Mouse (Mus musculus) kidney, postnatal 0 days (tissue): ENCODE measurements around the gene BC107364. TPM values are rescaled to one million over a fixed set of nuclear protein-coding genes. Genes with fewer than 3 reads are reported as not detected.
"Not testable (repeated sequence)": the region's sequence is repeated elsewhere in the genome, so short reads cannot be mapped to it uniquely, and the experiment has no call there.

ENCODE experiments used
- ATAC-seq: fragments of 200-750 bp; cut with Nextera tagmentation; replicated peaks from 2 replicates; pipeline ENCODE4 v1.8.0; 2017; ENCODE audit warnings: low read depth, moderate number of reproducible peaks, moderate TSS enrichment, moderate library complexity; ENCODE audit not compliant: low FRiP score
- DNase-seq: peaks from one replicate; pipeline ENCODE4 v3.0.0-alpha.2; 2016; ENCODE audit warnings: low spot score
- H3K27ac ChIP-seq: fragments of 300-500 bp; sonication (generic); 2 replicates; pipeline ENCODE4 v1.5.1; 2014; ENCODE audit warnings: mild to moderate bottlenecking
- H3K27me3 ChIP-seq: fragments of 300-500 bp; sonication (generic); 2 replicates; pipeline ENCODE4 v1.6.1; 2014; ENCODE audit warnings: low read length, mixed read lengths; ENCODE audit not compliant: insufficient read depth
- H3K36me3 ChIP-seq: fragments of 300-500 bp; sonication (generic); 2 replicates; pipeline ENCODE4 v1.6.1; 2014; ENCODE audit warnings: low read length, mixed read lengths; ENCODE audit not compliant: insufficient read depth
- H3K4me1 ChIP-seq: fragments of 300-500 bp; sonication (generic); replicated peaks from 2 replicates; pipeline ENCODE4 v1.6.1; 2014; ENCODE audit warnings: antibody characterized with exemption, low read length, mixed read lengths; ENCODE audit not compliant: insufficient read depth
- H3K4me2 ChIP-seq: fragments of 300-500 bp; sonication (generic); 2 replicates; pipeline ENCODE4 v1.6.1; 2014; ENCODE audit warnings: mild to moderate bottlenecking, low read length, moderate library complexity, mixed read lengths
- H3K4me3 ChIP-seq: fragments of 300-500 bp; sonication (generic); replicated peaks from 2 replicates; pipeline ENCODE4 v1.5.1; 2014; ENCODE audit warnings: low read depth, low read length
- H3K9ac ChIP-seq: fragments of 300-500 bp; sonication (generic); 2 replicates; pipeline ENCODE4 v1.6.1; 2014; ENCODE audit warnings: low read depth, low read length
- H3K9me3 ChIP-seq: fragments of 300-500 bp; sonication (generic); replicated peaks from 2 replicates; pipeline ENCODE4 v1.6.1; 2016; ENCODE audit warnings: low read length, inconsistent platforms, mixed read lengths
- CTCF ChIP-seq: IDR thresholded peaks from 2 replicates; pipeline ENCODE4 v1.5.1; 2016; ENCODE audit warnings: antibody characterized with exemption, low read depth, mild to moderate bottlenecking, moderate library complexity
- WGBS: fragments of 180-500 bp; shearing (Covaris S2); extraction: QIAGEN DNeasy Blood & Tissue Kit; methylation state at CpG from one replicate; pipeline ENCODE4 v1.1.7; 2014; 5-methylcytosine and 5-hydroxymethylcytosine counted together
- polyA plus RNA-seq: library from polyadenylated mRNA; unstranded; fragments of >200 nt; fragmentation: Nextera tagmentation; extraction: Ambion mirVana; gene quantifications from 2 replicates; pipeline ENCODE4 v1.2.1, GENCODE M21; 2015

The BC107364 gene
- polyA plus RNA-seq, 1 experiment from 2014 or later = 0.51 TPM

DNA sequence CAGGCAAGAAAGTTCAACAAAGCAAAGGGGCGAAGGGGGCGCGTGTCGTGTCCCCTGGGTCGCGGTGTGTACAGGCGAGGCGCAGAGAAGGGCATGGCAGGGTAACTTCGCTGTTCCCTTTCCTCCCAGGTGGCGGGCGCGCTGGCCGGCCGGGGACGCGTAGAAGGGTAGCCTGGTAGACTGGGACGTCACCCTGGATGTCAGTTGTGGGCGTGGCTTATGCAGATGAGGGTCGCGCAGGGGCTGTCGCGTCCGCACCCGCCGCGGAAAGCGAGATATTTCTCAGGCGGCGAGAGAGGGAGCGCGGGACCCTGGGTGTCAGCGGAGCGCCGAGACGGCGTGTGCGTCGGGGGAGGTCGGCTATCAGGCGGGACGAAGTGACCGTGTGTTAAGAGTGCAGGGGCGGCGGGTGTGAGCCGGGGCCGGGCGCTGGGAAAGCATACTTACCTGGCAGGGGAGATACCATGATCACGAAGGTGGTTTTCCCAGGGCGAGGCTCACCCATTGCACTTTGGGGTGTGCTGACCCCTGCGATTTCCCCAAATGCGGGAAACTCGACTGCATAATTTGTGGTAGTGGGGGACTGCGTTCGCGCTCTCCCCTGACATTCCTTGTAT, 36.3 kb upstream of the BC107364 start:
- DNase-seq, H3K9me3 ChIP-seq, H3K36me3 ChIP-seq, H3K4me1 ChIP-seq, H3K27me3 ChIP-seq: not testable (repeated sequence)
- peak overlapping the region; percentile 85 for H3K27ac ChIP-seq
- peak overlapping the region; percentile 11 for H3K4me3 ChIP-seq
- no CpG with 5 or more reads among the region's 55 CpGs for WGBS
- peak overlapping the region; percentile 52; the same call in 1 of the 2 replicates for H3K9ac ChIP-seq
- peak overlapping the region; percentile 53 for H3K4me2 ChIP-seq
- peak; percentile 88 for ATAC-seq

DNA sequence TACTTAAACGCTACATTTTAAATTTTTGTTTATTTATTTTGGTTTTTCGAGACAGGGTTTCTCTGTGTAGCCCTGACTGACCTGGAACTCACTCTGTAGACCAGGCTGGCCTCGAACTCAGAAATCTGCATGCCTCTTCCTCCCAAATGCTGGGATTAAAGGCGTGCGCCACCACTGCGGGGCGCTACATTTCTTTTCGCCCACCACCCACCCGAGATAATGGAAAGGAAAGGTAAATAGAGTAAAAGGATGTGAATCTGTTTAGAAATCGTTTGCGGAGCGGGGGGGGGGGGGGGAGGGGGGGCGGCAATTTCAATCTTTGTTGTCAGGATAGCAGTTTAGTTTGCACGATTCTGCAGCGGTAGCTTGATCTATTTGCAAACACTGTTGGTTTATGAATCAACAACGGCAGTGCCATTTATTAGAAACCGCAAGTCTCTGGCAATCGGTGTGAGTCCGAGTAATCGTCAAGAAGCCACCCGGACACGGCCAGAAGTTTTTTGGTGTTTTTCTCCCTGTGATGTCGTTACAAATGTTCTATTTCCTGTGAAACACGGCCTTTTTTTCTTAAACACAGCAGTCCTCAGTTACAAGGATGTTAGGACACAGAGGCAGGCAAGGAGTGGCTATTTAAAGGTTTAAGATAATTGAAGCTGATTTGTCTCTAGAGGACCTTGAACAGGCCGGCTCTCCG, 35.6 kb upstream of the BC107364 start:
- WGBS = 5% methylated on average over 25 of the region's 26 CpGs
- Histone ChIP-seq H3K27me3 (no peaks in the 10 kb centered on the region), H3K4me3 (peak overlapping the region; percentile 11), H3K4me2 (peak overlapping the region; percentile 53), H3K36me3 (no peaks in the 10 kb centered on the region), H3K4me1 (no peaks in the 10 kb centered on the region), H3K9me3 (no peaks in the 10 kb centered on the region), H3K27ac (peak overlapping the region; percentile 85), H3K9ac (peak overlapping the region; percentile 52; the same call in 1 of the 2 replicates)
- peak; percentile 65 for DNase-seq
- ATAC-seq = no peak
- peak; percentile 52; the same call in 1 of the 2 replicates for TF ChIP-seq CTCF

DNA sequence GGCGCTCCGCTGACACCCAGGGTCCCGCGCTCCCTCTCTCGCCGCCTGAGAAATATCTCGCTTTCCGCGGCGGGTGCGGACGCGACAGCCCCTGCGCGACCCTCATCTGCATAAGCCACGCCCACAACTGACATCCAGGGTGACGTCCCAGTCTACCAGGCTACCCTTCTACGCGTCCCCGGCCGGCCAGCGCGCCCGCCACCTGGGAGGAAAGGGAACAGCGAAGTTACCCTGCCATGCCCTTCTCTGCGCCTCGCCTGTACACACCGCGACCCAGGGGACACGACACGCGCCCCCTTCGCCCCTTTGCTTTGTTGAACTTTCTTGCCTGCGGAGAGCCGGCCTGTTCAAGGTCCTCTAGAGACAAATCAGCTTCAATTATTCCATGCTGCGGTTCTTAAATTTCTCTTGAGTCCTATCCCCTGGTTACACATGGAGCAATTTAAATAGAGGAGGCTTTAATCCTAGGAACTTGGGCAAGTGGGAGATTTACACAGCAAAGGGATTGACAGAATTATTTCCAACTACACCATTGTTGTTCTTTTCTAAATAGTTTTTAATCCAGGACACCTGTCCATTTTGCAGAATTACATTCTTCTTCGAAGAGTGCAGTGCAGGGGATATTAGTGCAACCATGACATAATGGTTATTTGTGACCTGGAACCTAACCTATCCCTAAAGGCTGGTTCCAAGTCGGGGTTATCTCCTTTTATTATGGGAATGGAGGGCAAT, 34.9 kb upstream of the BC107364 start:
- H3K9me3 ChIP-seq, H3K4me1 ChIP-seq: not testable (repeated sequence)
- ATAC-seq = peak; percentile 87

DNA sequence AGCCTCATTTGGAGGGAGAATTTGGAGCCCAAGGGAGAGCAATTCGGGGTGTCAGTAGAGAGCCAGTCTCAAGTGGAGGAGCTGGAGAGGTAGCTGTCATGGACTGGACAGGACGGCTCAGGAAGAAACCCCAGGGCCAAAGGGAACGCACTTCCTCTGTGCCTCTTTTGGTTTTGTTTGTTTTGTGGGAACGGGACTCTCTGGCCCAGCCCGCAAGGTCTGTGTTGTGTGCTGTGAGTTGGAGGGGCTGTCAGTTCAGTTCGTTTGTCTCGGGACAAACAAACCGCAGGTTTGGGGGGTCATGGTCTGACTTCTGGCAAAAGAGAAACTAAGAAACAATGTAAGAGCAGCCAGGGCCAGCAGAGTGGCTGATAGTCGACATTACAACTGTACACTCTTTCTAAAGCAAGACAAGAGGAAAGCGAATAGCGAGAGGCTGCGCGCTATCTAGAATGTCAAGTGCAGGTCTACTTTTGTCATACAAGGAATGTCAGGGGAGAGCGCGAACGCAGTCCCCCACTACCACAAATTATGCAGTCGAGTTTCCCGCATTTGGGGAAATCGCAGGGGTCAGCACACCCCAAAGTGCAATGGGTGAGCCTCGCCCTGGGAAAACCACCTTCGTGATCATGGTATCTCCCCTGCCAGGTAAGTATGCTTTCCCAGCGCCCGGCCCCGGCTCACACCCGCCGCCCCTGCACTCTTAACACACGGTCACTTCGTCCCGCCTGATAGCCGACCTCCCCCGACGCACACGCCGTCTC, 34.1 kb upstream of the BC107364 start:
- not testable (repeated sequence) for H3K4me1 ChIP-seq, DNase-seq, H3K4me3 ChIP-seq, H3K9ac ChIP-seq, H3K27ac ChIP-seq, H3K27me3 ChIP-seq, H3K9me3 ChIP-seq, H3K36me3 ChIP-seq, H3K4me2 ChIP-seq
- ATAC-seq = peak; percentile 62
- WGBS = 3% methylated on average over 4 of the region's 34 CpGs

More for the DNA sequence above, 34.9 kb upstream of the BC107364 start:
- not testable (repeated sequence) for H3K36me3 ChIP-seq, H3K27me3 ChIP-seq, H3K9ac ChIP-seq, H3K27ac ChIP-seq
- DNase-seq = peak; percentile 29
- Histone ChIP-seq H3K4me2 (peak overlapping the region; percentile 46), H3K4me3 (0 out of 2 replicates have a peak overlapping the region, but pooled peaks have one; percentile 13)
- 13% methylated on average over 5 of the region's 38 CpGs for WGBS

DNA sequence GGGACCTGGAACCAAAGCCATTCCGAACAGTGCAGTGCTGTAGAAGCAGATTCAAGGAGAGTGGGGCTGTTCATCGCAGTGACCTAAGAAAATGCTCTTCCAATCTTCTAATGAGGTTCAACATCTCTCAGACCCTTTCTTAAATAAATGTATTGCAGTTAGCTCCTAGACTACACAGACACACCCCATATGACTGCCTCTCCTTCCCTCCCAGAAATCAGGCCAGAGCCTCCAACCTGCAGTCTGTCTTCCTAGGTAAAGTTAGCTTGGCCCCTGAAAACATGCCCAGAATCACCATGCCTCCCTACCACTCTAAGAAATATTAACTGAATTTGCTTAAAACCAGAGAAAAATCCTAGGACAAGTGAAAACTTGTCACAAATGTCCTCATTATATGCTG, 33.3 kb upstream of the BC107364 start:
- Histone ChIP-seq H3K4me1 (no peaks in the 10 kb centered on the region), H3K9me3 (no peaks in the 10 kb centered on the region), H3K27me3 (no peaks in the 10 kb centered on the region), H3K4me3 (no peak overlapping the region), H3K4me2 (no peak overlapping the region), H3K36me3 (no peaks in the 10 kb centered on the region), H3K27ac (no peak overlapping the region), H3K9ac (no peak overlapping the region)
- TF ChIP-seq CTCF = no peak
- no peak for DNase-seq
- no peak for ATAC-seq
- 80% methylated on average over 2 of the region's 2 CpGs for WGBS

DNA sequence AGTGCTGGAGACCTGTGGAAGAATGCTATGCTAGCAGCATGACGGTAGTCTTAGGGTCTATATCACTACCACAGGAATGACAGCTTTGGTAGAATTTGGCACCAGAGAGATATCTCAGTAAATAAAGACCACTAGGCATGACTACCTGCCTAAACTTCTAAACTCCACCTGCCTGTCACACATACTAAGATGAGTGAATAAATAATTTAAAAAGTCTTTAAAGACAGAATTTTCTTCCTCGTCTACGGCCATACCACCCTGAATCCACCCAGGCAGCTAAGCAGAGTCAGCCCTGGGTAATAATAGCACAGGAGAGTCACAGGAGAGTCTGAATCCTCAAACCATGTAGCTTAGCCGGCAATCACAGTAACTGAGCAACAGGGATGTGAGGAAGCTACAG, 32.8 kb upstream of the BC107364 start:
- no peak overlapping the region for H3K27ac ChIP-seq
- H3K36me3 ChIP-seq = no peaks in the 10 kb centered on the region
- H3K9me3 ChIP-seq = no peaks in the 10 kb centered on the region
- 84% methylated on average over 4 of the region's 4 CpGs for WGBS
- no peak overlapping the region for H3K9ac ChIP-seq
- DNase-seq = no peak
- H3K4me2 ChIP-seq = no peak overlapping the region
- TF ChIP-seq CTCF = no peak
- no peak overlapping the region for H3K4me3 ChIP-seq
- ATAC-seq = no peak
- H3K27me3 ChIP-seq = no peaks in the 10 kb centered on the region
- H3K4me1 ChIP-seq = no peaks in the 10 kb centered on the region
